Mouse (Mus musculus) megakaryocyte-erythroid progenitor cell, adult 5-6 weeks (primary cell): ENCODE measurements around the gene Als2cl. TPM values are rescaled to one million over a fixed set of nuclear protein-coding genes. Genes with fewer than 3 reads are reported as not detected.

Experiments used
- ATAC-seq: replicated peaks from 2 replicates; pipeline ENCODE4 v1.8.0; 2016; ENCODE audit warnings: mild to moderate bottlenecking, inconsistent platforms; ENCODE audit not compliant: severe bottlenecking, poor library complexity, low FRiP score, low TSS enrichment
- total RNA-seq, 2 experiments: library from RNA; stranded (forward) in 1 of 2; stranded (reverse) in 1 of 2; fragments of 200-1000, 215-1000 nt in 1 of 2; fragments of >200 nt in 1 of 2; fragmentation: Nextera tagmentation in 1 of 2; gene quantifications; 2 replicates each; pipeline ENCODE4 v1.2.3; 2014 to 2017

The Als2cl gene
- total RNA-seq, 2 experiments from 2014 or later, result 0.66 to 3.7 TPM

DNA sequence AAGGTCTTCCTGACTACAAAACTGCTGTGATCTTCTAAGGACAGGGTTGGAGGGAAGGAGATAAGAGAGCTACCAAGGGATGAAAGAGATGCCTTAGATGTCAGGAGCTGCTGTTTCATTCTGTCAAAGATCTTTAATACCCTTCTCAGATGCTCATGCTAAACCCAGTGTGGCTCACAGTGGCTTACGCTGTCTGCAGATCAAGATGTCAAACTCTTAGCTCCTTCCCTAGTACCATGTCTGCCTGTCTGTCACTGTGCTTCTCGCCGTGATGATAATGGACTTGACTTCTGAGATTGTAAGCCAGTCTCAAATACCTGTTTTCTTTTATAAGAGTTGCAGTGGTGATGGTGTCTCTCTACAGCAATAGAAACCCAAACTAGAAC, 29.0 kb downstream of the Als2cl start:
- ATAC-seq, result no peak

DNA sequence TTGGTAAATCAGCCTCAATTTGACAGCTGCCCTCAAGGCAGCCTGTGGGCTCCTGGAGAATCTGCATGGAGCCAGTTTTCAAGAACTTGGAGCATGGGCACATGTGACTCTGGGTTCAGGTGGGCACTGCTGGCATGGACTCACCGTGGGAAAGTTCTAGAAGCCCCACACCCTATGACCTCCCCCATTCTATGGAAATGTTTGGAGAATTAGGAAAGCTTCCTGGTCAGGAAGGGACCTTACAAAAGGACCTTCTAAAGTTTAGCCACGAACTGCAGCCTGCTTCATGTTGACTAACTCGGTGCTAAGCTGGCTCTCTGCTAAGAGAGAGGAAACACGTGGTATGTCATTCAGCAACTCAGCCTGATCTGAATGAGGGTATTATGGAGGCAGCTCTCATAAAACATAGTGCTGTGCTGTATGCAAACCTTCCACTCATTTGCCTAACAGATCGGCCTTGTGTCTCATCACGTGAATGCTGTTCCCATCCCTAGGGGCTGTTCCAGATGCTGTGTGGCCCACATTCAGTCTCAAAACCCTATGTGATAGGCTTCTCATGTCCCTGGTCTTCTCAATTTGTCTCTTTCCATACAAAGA, 29.8 kb downstream of the Als2cl start:
- no peak for ATAC-seq

DNA sequence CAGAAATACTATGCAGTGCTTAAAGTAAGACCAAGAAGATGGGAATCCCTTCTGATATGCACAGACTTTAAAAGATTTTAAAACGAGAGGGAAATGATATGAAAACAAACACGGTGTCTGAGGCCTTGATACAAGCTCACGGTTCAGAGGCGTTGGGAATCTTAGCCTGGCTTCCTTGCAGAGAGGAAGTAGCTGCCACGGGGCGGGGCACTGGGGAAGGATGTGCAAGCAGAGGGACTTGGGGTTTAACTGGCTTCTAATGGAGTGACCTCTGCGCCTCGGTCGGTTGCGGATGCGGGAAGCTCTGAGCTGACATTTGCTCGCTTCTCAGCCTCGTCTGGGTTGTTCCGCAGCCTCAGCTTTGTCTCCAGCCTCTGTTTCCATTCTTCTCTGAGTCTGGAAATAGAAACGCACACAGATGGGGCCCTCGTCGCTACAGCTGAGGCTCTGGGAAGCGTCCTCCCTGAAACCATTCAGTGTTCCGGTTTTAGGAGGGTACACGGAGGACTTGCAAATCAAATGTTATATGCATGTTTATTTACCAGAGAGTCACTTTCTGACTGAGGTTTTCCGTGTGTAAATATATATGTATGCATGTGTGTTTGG, 35.1 kb downstream of the Als2cl start:
- ATAC-seq, result no peak

DNA sequence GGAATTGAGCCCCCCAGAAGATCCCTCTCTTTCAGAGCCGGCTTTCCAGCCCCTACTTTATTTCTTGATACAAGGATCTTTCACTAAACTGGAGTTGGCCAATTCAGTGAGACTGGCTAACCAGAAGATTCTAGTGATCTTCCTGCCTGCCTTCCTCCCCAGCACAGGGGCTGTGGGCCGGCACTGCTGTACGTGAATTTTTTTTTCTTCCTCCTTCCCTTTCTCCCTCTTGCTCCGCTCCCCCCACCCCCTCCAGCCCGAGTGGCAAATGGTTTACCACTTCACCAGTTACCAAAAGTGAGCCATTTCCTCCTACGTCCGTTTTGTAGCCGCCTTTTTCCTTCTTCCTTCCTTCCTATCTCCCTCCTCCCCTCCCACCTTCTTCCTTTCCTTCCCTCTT, 35.8 kb downstream of the Als2cl start:
- no peak for ATAC-seq

DNA sequence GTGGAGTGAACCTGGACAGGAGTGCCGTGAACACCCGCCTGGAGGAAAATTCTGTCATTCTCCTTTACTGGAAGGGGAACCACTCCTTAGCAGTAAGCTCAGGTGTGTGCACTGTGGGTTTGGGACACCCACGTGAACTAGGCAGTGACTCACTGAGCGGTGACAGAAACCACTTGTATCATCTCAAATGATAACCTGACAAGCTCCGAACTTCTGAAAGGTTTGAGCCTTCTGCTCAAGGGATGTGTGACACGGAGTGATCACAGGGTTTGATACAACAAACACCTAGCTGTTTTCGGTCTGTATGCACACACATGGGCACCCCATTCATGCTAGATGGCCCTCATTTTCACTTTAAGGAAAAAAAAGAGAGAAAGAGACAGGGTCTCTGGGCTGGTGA, 37.1 kb downstream of the Als2cl start, which contains the start of gene Fam240a:
Gene Fam240a (minus strand): TSS at position 76 of the 400 bp plus-strand sequence.
- ATAC-seq, result no peak

DNA sequence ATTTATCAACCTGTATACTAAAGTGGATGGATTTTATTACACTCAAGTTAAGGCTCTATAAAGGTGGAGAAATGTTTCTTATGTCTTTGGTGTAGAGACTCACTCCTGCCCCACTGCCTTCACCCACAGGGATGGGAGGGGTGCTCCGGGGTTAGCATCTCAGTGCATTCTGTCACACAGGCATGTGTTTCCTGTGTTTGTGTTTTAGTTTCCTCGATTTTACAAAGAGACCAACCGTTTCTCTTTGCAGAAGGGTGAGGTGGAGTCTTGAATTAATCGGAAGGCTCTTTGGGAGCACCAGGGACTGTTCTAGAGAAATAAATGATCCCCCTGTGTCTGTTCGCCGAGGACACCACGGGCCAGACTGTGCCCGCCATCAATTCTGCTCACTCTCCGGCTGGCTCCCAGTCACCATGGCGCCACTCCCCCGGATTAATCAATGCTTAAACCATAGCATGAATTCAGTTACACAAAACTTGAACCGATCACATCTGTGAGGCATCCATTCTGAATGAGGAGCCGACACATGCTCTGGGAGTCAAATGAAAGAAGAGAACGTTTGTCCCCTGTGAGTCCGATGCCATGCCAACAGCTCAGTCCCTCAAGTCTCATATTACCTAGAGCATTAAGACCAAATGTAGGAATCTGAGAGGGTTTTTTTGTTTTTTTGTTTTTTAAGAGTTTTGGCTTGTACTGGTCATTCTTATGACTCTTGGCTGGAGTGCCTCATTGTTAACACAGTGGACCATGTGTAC, 41.2 kb downstream of the Als2cl start:
- ATAC-seq, result no peak

DNA sequence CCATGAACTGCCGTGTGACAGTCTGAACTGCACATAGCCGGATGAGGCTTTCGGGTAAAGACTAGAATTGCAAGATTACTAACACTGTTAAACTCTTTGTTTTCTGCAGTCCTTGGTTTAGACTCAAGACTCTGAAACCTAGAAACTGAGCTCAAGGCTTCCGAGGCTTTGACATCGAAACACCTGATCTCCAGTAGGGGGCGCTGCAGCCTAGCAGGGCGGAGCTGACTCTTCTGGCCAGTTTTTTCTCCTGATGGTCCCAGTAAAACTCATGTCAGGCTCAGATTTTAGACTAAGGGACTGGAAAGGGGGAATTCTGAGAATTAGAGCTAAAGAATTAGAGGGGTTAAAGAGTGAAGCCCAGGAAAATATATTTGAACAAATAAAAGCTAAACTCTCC, 43.1 kb downstream of the Als2cl start:
- peak; percentile 67; the same call in 1 of the 2 replicates for ATAC-seq

DNA sequence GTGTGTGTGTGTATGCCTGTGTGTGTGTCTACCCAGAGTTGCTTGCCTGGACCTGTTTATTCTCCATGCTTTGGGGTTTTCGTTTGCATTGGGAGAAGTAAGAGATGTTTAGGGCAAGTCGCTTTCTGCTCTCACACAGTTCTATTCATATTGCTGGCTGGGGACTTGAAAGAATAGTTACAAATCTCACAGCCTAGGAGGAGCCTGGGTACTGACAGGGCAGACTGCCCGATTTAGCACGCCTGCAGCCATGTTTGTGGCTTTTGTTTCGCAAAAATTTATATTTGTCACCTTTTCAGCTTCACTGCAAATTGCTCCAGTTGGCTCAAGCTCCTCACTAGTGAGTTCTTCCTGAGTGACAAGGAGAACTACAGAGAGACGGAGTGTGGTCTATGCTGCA, 51.9 kb downstream of the Als2cl start:
- no peak for ATAC-seq

DNA sequence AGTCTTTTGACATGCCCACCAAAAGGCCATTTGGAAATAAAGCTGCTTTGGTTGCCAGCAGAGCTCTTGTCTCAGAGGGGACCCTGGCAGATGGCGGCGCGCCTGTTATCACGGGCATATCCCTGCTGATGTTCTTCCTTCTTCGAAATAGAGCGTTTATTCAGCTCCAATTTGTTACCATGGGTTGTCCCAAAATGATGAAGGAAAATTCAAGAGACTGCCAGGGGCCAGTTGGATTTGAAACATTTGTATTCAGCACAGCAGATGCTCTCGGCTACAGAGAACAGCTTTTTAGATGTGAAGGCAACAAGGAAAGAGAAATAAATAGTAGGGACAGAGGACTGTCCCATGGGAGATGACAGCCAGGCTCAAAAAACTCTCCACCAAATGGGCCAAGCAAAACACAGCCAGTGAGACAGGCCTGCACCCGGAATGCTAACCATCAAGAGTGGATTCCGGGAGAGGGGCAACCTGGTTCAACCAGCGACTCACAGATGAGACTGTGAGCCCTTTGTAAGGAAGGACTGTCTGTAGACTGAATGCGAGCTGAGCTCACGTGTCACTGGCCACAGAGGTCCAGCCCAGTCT, 54.3 kb downstream of the Als2cl start:
- no peak for ATAC-seq

DNA sequence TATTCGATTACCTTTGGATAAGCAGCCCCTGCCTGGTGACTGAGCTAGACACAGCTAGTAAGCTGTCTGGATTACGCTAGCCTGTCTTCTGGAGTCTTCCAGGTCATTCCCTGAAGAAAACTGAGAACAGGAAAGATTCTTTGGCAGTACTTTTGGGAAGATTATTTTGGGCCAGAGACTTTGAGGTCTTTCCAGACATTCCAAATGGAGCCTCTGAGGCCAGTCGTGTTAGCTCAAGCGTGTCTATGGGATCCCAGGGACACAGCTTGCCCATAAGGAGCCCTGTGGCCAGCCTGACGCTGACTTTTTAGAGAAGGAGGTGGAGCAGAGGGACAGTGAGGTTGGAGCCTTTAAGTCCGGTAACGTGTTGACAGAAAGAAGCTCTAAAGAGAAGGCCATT, 56.3 kb downstream of the Als2cl start:
- no peak for ATAC-seq

DNA sequence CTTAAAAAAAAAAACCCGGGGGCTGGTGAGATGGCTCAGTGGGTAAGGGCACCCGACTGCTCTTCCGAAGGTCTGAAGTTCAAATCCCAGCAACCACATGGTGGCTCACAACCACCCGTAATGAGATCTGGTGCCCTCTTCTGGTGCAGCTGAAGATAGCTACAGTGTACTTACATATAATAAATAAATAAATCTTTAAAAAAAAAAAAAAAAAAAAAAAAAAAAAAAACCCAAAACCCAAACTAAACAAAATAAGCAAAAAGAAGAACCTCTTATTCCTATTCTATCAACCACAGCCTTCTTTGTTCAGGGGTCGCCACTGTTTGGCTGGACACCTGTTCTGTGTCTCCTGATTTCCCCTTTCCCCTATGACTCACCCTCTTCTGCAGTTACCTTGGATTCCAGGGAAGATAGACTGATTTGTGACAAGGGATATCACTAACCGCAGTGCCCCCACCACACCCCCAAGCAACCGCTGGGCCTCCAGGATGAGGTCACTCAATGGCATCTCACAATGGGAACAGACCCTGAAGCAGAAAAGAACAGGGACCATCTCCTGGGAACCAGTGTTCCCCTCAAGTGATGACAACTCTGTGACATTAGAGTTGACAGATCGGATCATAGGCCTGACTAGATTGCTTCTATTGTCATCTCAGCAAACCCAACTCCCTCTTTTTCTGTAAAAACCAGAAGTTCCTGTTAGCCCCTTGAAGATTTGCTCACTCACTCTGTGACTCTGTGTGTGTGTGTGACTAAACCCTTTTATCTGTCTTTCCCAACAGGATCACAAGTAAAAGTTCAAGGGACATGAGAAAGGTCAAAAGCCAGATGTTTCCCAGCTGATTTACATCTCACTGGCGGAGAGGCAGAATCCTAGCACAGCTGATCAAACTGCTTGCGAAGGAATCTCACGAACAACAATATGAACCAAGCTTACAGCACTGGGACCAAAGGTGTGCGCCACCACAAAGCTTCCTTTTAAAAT, 58.1 kb downstream of the Als2cl start:
- no peak for ATAC-seq

DNA sequence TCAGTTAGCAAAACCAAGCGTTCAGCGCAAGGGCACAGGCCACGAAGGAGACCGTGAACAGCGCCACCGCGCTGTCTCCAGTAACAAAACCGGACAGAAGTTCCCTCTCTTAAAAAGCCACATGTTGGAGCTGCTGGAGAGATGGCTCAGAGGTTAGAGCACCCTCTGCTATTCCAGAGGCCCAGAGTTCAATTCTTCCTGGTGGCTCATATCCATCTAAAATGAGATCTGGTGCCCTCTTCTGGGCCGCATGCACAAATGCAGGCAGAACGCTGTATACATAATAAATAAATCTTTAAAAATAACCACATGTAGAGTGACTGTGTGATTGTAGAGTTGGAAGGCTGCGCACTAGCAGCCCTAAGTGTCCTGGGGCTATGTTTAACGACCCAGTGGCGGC, 64.6 kb downstream of the Als2cl start:
- peak; percentile 58; the same call in 1 of the 2 replicates for ATAC-seq

DNA sequence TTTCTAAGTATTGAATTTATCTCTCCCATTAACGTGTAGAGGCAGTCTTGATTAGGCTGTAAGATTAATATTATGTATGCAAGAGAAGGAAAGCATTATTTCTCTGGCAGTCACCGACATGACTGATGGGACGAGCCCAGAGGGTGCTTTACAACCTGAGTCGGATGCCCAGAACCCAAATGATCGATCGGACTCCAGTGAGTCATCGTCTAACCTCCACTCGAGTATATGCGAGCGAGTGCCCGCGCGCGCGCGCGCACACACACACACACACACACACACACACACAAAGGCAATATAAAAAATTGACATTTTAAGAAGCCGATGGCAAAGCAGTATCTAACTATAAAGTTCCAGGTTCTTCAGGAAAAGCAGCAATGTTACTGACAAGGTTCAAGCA, 65.7 kb downstream of the Als2cl start:
- ATAC-seq, result no peak

DNA sequence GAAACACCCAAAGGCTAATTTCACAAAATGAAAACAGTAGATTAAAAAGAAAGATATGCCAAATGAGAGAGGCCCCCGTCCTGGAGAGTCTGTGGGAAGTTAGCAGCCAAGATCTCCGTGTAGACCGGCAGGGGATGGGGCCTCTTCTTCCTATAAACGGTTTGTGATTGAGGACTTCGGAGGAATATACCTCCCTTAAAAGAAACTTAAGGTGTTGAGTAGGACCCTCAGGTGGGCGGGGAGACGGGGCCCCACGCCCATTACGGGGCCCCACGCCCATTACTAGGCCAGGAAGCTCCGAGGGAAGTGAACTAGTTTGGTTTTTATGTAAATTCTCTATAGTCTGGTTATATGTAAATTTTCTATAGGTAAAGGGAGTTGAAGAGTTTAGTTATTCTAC, 66.3 kb downstream of the Als2cl start, which contains the start of gene Tdgf1:
Gene Tdgf1 (minus strand): TSS at position 233 of the 400 bp plus-strand sequence.
- no peak for ATAC-seq

DNA sequence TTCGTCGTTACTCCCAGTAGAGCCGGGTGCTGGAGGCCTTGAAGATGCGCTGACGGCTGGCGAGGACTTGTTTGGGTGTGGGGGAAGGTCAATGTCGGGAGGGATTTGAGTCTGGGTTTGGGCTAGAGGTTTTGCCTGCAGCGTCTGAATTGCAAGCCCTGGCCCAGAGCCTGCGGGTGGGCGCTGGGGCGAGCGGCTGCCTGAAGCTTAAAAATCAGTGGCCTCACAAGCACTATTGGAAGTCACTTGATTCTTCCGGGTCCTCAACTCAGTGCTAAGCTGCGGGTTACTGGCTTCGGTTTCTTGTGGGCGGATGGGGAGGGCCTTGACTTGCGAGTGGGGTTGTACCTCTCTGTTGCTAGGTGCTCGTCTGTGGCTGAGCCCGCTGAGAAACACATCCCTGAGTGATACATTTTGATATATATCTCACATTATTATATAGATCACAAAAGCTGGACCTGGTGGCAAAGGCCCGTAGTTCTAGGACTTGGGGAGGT, 66.9 kb downstream of the Als2cl start:
- ATAC-seq, result no peak

DNA sequence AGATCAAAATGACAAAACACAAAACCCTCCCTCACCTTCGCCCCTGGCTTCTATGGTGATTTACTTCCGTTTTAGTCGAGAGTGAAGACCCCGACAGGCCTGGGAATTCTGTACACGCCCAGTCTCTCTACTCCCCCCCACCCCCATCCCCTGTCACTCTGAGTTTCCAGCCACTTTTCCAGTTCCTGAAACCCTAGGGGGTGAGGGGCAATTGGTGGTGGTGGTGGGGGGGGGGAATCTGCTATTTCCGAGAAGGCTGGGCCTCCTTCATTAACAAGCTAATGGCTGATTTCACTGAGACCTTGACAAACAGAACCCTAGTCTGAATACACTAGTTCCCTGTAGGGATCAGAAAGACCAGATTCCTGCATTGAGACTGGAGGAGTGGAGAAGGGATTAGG, 67.6 kb downstream of the Als2cl start:
- no peak for ATAC-seq

DNA sequence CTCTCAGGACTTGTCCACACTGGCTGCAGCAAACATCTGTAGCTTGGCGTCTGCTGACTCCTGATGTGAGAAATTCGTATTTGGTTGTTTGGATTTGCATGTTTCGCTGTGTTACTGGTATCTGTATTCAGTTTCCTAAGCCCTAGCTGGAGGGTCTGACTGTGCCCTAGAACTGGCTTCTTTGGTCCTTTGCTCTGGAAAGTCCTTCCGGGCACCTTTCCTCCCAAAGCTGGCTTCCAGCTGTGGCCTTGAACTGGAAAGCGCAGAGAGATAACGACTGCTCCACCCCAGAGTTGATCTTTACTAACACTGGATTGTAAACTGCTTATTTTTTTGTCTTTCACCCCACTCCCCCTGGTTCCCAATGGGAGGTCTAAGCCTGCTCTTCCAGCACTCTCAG, 68.2 kb downstream of the Als2cl start:
- no peak for ATAC-seq

DNA sequence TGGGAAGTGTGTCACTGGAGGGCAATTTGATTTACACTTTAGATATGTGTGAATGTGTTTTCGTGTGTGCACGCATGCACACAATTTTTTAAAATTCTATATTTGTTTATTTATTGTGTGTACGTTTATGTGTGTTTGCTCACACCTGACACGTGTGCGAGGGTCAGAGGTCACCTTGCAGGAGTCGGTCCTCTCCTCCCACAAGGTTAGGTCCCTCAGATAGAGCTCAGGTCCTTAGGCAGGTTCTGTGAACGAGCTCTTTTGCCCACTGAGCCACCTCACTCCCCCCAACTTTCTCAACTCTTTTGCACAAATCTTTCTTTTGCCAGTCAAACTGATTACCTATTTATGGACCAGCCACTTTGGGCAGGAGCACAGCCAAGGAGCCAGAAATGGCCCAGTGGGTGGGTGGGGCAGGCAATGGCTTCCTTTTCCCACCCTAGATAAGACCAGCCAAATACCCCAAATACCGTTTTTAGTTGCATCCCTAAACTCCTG, 69.2 kb downstream of the Als2cl start:
- no peak for ATAC-seq

DNA sequence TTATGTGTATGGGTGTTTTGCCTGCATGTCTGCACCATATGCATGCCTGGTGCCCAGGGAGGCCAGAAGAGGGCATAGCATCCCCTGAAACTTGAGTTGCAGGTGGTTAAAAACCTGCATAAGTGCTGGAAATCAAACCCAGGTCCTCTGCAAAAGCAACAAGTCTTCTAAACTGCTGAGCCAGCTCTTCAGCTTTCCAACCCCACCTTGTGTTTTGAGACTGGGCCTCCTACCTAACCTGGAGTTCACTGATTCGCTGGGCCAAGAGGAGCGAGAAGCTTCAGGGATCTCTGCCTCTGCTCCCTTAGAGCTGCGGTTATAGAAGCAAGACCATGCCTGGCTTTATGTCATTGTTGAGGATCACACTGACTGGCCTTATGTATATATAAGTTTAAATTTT, 70.4 kb downstream of the Als2cl start:
- ATAC-seq, result no peak
